In genomic region chr11:65038996-65039395, GRCm38 (mm10) we compare ENCODE assay signal across 28 mouse cellular contexts.
DNase-seq lines count a peak whose midpoint lies in the region; ATAC-seq and TF ChIP-seq lines count a peak whose summit lies in the region.
"Had no signal": no experiment of that assay in that cellular context is flagged by ENCODE, and none has a peak within 500 bp of the region (broad histone marks: within the 10 kb centered on the region; RNA-seq: fewer than 3 reads in every experiment).

No protein-coding gene starts in this region.

- DNase-seq in heart, adult 2 months, result no peak
- DNase-seq in lung, adult 2 months, result no peak
- peak; percentile 26 for DNase-seq in lung, postnatal 25 days (ENCODE audit: low spot score)
- no peak for DNase-seq in forebrain, embryonic 11.5 days (ENCODE audit: low spot score)
- DNase-seq: adrenal gland, postnatal 10 days; cerebellum, adult 8-10 months; cerebellum, postnatal 25 days; gastrocnemius, postnatal 14 days; heart, adult 11 months; kidney, adult 18-20 months; kidney, postnatal 10 days; layer of hippocampus, adult 9-11 months; liver, postnatal 0 days; thymus, postnatal 25 days had no signal

- ATAC-seq in heart, embryonic 13.5 days (ENCODE audit: extremely low read depth, insufficient number of reproducible peaks, low FRiP score, low TSS enrichment), result no peak
- peak; percentile 52 for ATAC-seq in lung, embryonic 15.5 days (ENCODE audit: borderline replicate concordance, extremely low read depth, low FRiP score, low TSS enrichment)
- ATAC-seq in embryonic facial prominence, embryonic 15.5 days (ENCODE audit: insufficient number of reproducible peaks, low FRiP score, low TSS enrichment, low read depth), result no peak
- ATAC-seq in forebrain, embryonic 11.5 days (replicated peaks; ENCODE audit: low FRiP score), result no peak
- ATAC-seq in CD4-positive, CD25-positive, alpha-beta regulatory T cell, adult 4 months, result no peak
- ATAC-seq: forebrain, embryonic 13.5 days; inflammation-experienced regulatory T-cells, adult 6 months; liver, embryonic 12.5 days; liver, postnatal 0 days; midbrain, embryonic 13.5 days had no signal

- no peak overlapping the region for H3K4me2 ChIP-seq in heart, embryonic 13.5 days
- H3K4me2 ChIP-seq in lung, embryonic 15.5 days, result no peak overlapping the region
- H3K4me2 ChIP-seq in embryonic facial prominence, embryonic 15.5 days (replicated peaks), result no peak overlapping the region
- no peak overlapping the region for H3K4me2 ChIP-seq in forebrain, embryonic 11.5 days (ENCODE audit: low read depth, low read length, severe bottlenecking)
- H3K4me2 ChIP-seq: forebrain, embryonic 13.5 days; heart, embryonic 11.5 days; hindbrain, embryonic 15.5 days; limb, embryonic 13.5 days; liver, embryonic 12.5 days; midbrain, embryonic 13.5 days; neural tube, embryonic 13.5 days had no signal

- 39% methylated on average over 2 of the region's 2 CpGs for WGBS in heart, embryonic 13.5 days
- WGBS in heart, adult 2 months, result 53% methylated on average over 2 of the region's 2 CpGs
- WGBS in lung, embryonic 15.5 days, result 22% methylated on average over 2 of the region's 2 CpGs
- 39% methylated on average over 2 of the region's 2 CpGs for WGBS in lung, adult 2 months
- 45% methylated on average over 2 of the region's 2 CpGs for WGBS in embryonic facial prominence, embryonic 15.5 days
- WGBS in forebrain, embryonic 11.5 days, result 62% methylated on average over 2 of the region's 2 CpGs

- H3K4me3 ChIP-seq in heart, embryonic 13.5 days, result no peak overlapping the region
- no peak overlapping the region for H3K4me3 ChIP-seq in heart, adult 2 months
- H3K4me3 ChIP-seq in lung, embryonic 15.5 days, result no peak overlapping the region
- no peak overlapping the region for H3K4me3 ChIP-seq in lung, adult 2 months (replicated peaks; ENCODE audit: extremely low read depth, low read depth, low read length)
- H3K4me3 ChIP-seq in embryonic facial prominence, embryonic 15.5 days (replicated peaks), result no peak overlapping the region
- no peak overlapping the region for H3K4me3 ChIP-seq in forebrain, embryonic 11.5 days (ENCODE audit: low read depth, low read length)
- H3K4me3 ChIP-seq: erythroblast, embryonic 14.5 days; forebrain, embryonic 13.5 days; hindbrain, embryonic 15.5 days; limb, embryonic 13.5 days; liver, embryonic 12.5 days; midbrain, embryonic 13.5 days; neural tube, embryonic 13.5 days had no signal

- 0 out of 2 replicates have a peak, but pooled peaks cover 2% of the 10 kb centered on the region for H3K4me1 ChIP-seq in heart, embryonic 13.5 days
- no peaks in the 10 kb centered on the region for H3K4me1 ChIP-seq in heart, adult 2 months (ENCODE audit: control insufficient read depth, insufficient read depth, low read length)
- H3K4me1 ChIP-seq in lung, embryonic 15.5 days, result peaks cover 19% of the 10 kb centered on the region
- peaks cover 9% of the 10 kb centered on the region for H3K4me1 ChIP-seq in lung, adult 2 months (ENCODE audit: control insufficient read depth, insufficient read depth, low read length)
- H3K4me1 ChIP-seq in embryonic facial prominence, embryonic 15.5 days, result peaks cover 9% of the 10 kb centered on the region; the same call in 1 of the 2 replicates
- H3K4me1 ChIP-seq in forebrain, embryonic 11.5 days (replicated peaks; ENCODE audit: control insufficient read depth, insufficient read depth, low read length), result no peaks in the 10 kb centered on the region
- H3K4me1 ChIP-seq: liver, embryonic 12.5 days had no signal

- no peak for TF ChIP-seq POLR2A in heart, adult 2 months (IDR thresholded peaks at IDR 0.05; ENCODE audit: insufficient read depth, low read depth, low read length)
- TF ChIP-seq POLR2A in lung, adult 2 months (IDR thresholded peaks at IDR 0.05; ENCODE audit: borderline replicate concordance, extremely low read depth, low read depth, low read length), result no peak

- no peak overlapping the region for H3K9ac ChIP-seq in heart, embryonic 13.5 days
- no peak overlapping the region for H3K9ac ChIP-seq in heart, adult 2 months (ENCODE audit: low read depth, low read length)
- H3K9ac ChIP-seq in lung, embryonic 15.5 days, result no peak overlapping the region
- no peak overlapping the region for H3K9ac ChIP-seq in embryonic facial prominence, embryonic 15.5 days
- H3K9ac ChIP-seq in forebrain, embryonic 11.5 days (ENCODE audit: low read length), result no peak overlapping the region
- H3K9ac ChIP-seq: forebrain, embryonic 13.5 days; hindbrain, embryonic 15.5 days; limb, embryonic 13.5 days; liver, embryonic 12.5 days; liver, postnatal 0 days; midbrain, embryonic 13.5 days; neural tube, embryonic 13.5 days had no signal

- intact Hi-C loops in heart, adult 2 months (cut with DNase I), result no loop called here

- no peak for TF ChIP-seq CTCF in heart, adult 2 months (IDR thresholded peaks at IDR 0.05)
- no peak for TF ChIP-seq CTCF in lung, adult 2 months (IDR thresholded peaks at IDR 0.05; ENCODE audit: insufficient read depth, low read length)

- H3K9me3 ChIP-seq in heart, embryonic 13.5 days, result 0 out of 2 replicates have a peak, but pooled peaks cover 3% of the 10 kb centered on the region
- H3K9me3 ChIP-seq in lung, embryonic 15.5 days, result no peaks in the 10 kb centered on the region
- no peaks in the 10 kb centered on the region for H3K9me3 ChIP-seq in embryonic facial prominence, embryonic 15.5 days (replicated peaks)
- no peaks in the 10 kb centered on the region for H3K9me3 ChIP-seq in forebrain, embryonic 11.5 days (ENCODE audit: control insufficient read depth, low read length)
- H3K9me3 ChIP-seq: forebrain, embryonic 13.5 days; hindbrain, embryonic 15.5 days; limb, embryonic 13.5 days; liver, embryonic 12.5 days; midbrain, embryonic 13.5 days; neural tube, embryonic 13.5 days had no signal

- peak overlapping the region; percentile 32; the same call in 1 of the 2 replicates for H3K27ac ChIP-seq in heart, embryonic 13.5 days (replicated peaks)
- H3K27ac ChIP-seq in heart, adult 2 months, result no peak overlapping the region
- peak overlapping the region; percentile 75 for H3K27ac ChIP-seq in lung, embryonic 15.5 days
- H3K27ac ChIP-seq in embryonic facial prominence, embryonic 15.5 days (replicated peaks), result 0 out of 2 replicates have a peak overlapping the region, but pooled peaks have one; percentile 11
- no peak overlapping the region for H3K27ac ChIP-seq in forebrain, embryonic 11.5 days (ENCODE audit: low read depth, low read length)
- H3K27ac ChIP-seq: forebrain, embryonic 13.5 days; hindbrain, embryonic 15.5 days; limb, embryonic 13.5 days; liver, embryonic 12.5 days; midbrain, embryonic 13.5 days; neural tube, embryonic 13.5 days had no signal

- H3K79me2 ChIP-seq in heart, adult 2 months (replicated peaks; ENCODE audit: control insufficient read depth, insufficient read depth, low read length), result no peaks in the 10 kb centered on the region

- no peak for TF ChIP-seq EP300 in heart, adult 2 months (IDR thresholded peaks at IDR 0.05; ENCODE audit: insufficient read depth, low read depth, low read length)

- H3K27me3 ChIP-seq in heart, embryonic 13.5 days (replicated peaks), result no peaks in the 10 kb centered on the region
- H3K27me3 ChIP-seq in heart, adult 2 months (ENCODE audit: control insufficient read depth, insufficient read depth, low read length), result no peaks in the 10 kb centered on the region
- H3K27me3 ChIP-seq in lung, embryonic 15.5 days, result no peaks in the 10 kb centered on the region
- H3K27me3 ChIP-seq in embryonic facial prominence, embryonic 15.5 days, result no peaks in the 10 kb centered on the region
- no peaks in the 10 kb centered on the region for H3K27me3 ChIP-seq in forebrain, embryonic 11.5 days (ENCODE audit: control insufficient read depth, insufficient read depth, low read length)
- H3K27me3 ChIP-seq: forebrain, embryonic 13.5 days; hindbrain, embryonic 15.5 days; limb, embryonic 13.5 days; liver, embryonic 12.5 days; midbrain, embryonic 13.5 days; neural tube, embryonic 13.5 days; Patski had no signal

- peaks cover 33% of the 10 kb centered on the region for H3K36me3 ChIP-seq in heart, embryonic 13.5 days
- no peaks in the 10 kb centered on the region for H3K36me3 ChIP-seq in heart, adult 2 months (ENCODE audit: control insufficient read depth, insufficient read depth, low read length)
- no peaks in the 10 kb centered on the region for H3K36me3 ChIP-seq in lung, embryonic 15.5 days
- no peaks in the 10 kb centered on the region for H3K36me3 ChIP-seq in embryonic facial prominence, embryonic 15.5 days
- H3K36me3 ChIP-seq in forebrain, embryonic 11.5 days (ENCODE audit: control insufficient read depth, insufficient read depth, low read length), result no peaks in the 10 kb centered on the region
- H3K36me3 ChIP-seq: limb, embryonic 13.5 days; liver, embryonic 12.5 days had no signal

Comparison
In these comparisons a context has a peak if more than half of its experiments do, and no peak if none do; other contexts are left out.
1. H3K27ac ChIP-seq: peak in heart, embryonic 13.5 days (single experiment), lung, embryonic 15.5 days (single experiment) and embryonic facial prominence, embryonic 15.5 days (single experiment); none in heart, adult 2 months (single experiment) and forebrain, embryonic 11.5 days (single experiment).